Mouse (Mus musculus) central nervous system, embryonic 14 days (tissue): Measurements from ENCODE around the gene Lipt2. TPM values are rescaled to one million over a fixed set of nuclear protein-coding genes. Genes with fewer than 3 reads are reported as not detected.

Source experiments
- polyA plus RNA-seq: library from polyadenylated mRNA; depleted of rRNA; stranded (reverse); fragments of >200 nt; gene quantifications from 2 replicates; pipeline ENCODE4 v1.2.3, GENCODE M21; 2012; rRNA removed

Gene Lipt2
- polyA plus RNA-seq, result 10.7 and 11.5 TPM in 2 replicates

DNA sequence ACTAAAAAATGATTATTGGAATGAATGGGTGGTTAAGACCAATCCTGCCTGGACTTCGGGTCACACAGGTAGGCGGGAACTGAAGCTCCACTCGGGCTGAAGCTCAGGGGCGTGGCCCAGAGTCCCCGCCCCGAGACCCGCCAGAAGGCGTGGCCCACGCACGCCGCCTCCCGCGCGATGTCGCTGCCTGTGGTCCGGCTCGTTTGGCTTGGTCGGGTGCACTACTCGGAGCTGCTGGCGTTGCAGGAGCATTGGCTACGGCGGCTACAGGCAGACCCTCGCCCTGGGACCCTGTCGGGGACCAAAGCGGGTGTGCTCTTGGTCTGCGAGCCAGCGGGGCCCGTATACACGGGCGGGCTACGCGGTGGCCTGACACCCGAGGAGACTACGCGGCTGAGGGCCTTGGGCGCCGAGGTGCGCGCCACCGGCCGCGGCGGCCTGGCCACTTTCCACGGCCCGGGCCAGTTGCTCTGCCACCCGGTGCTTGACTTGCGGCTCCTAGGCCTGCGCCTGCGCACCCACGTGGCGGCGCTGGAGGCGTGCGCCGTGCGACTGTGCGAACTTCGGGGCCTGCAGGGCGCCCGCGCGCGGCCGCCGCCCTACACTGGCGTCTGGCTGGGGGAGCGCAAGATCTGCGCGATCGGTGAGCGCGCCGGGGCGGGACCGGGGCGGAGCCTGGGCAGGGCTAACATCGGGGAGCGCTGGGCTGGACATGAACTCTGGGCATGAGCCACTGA lies at the start of gene Lipt2:
Lipt2 (plus strand) TSS at position 173 of the 737 bp plus-strand sequence.

DNA sequence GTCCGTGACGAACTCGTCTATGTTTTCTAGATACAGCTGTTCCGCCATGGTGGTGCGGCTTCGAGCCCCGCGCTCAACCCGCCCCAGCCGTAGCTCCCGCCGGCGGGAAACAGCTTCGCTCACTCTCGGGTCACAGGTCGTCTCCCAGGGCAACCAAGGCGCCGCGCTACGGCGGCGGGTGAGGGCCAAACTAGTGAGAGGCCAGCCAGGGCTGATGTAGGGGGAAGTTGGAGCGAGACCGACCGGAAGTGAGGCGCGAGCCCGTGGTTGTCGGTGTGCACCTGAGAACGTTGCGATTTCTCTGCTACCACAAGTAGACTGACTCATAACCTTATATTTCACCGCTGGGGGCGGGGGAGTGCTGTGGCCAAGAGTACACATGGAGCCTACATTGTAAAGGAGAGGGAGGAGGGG lies 37.7 kb upstream of the Lipt2 start, which contains the start of gene Pold3:
Pold3 (minus strand) TSS at position 190 of the 414 bp plus-strand sequence.

DNA sequence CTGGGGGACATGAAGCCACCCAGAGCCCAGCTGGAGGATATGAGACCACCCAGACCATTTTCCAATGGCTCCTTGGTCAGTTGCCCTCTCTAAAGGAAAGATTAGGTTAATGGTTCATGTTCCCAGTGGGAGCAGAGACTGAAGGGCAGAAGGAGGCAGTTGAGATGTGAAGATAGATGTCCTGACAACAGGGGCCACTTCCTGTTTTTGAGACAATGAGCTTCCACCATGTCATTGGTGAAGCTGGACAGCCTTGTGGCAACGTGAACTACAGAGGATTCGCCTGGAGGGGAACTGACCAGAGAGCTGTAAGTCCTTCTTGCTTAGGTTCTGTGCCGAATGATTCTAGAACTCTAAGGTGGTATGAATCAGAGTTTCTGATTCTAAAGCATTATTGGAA lies 17.2 kb downstream of the Lipt2 start, which contains the start of gene Kcne3:
Kcne3 (plus strand) TSS at position 234 of the 400 bp plus-strand sequence.

Other genes with a start within 250 kb of the Lipt2 start
- 8.7 and 9.6 TPM in 2 replicates for gene Rnf169, start 178.8 kb upstream of the Lipt2 start, polyA plus RNA-seq
- 0.21 and 0.54 TPM in 2 replicates for gene Chrdl2, start 153.1 kb upstream of the Lipt2 start, polyA plus RNA-seq
- 52.0 and 54.3 TPM in 2 replicates for gene Pold3, start 37.7 kb upstream of the Lipt2 start, polyA plus RNA-seq
- 2.5 and 3.2 TPM in 2 replicates for gene Kcne3, start 17.2 kb downstream of the Lipt2 start, polyA plus RNA-seq
- 25.8 and 27.1 TPM in 2 replicates for gene Pgm2l1, start 68.1 kb downstream of the Lipt2 start, polyA plus RNA-seq
- gene P4ha3, start 126.2 kb downstream of the Lipt2 start, polyA plus RNA-seq, result 8.6 and 23.1 TPM in 2 replicates
- 33.3 and 40.2 TPM in 2 replicates for gene C2cd3, start 213.0 kb downstream of the Lipt2 start, polyA plus RNA-seq
- gene Ppme1, start 213.0 kb downstream of the Lipt2 start, polyA plus RNA-seq, result 147 and 172 TPM in 2 replicates